7 mouse cellular contexts compared by ENCODE assay signal in genomic region chr4:147442649-147443553, GRCm38 (mm10). TPM values are rescaled to one million over a fixed set of nuclear protein-coding genes. Genes with fewer than 3 reads are reported as not detected.
A peak's percentile ranks its signal among the peaks of the same experiment; 100 is the strongest.
DNase-seq lines count a peak whose midpoint lies in the region; ATAC-seq and TF ChIP-seq lines count a peak whose summit lies in the region.
"Not testable (repeated sequence)": the region's sequence is repeated elsewhere in the genome, so short reads cannot be mapped to it uniquely, and the experiment has no call there.

No protein-coding gene starts in this region.

- not testable (repeated sequence) for TF ChIP-seq CTCF in olfactory bulb, adult 2 months (IDR thresholded peaks at IDR 0.05; ENCODE audit: insufficient read depth, low read depth, low read length)

- not testable (repeated sequence) for H3K4me1 ChIP-seq in embryonic facial prominence, embryonic 12.5 days; hindbrain, embryonic 15.5 days (replicated peaks); olfactory bulb, adult 2 months (ENCODE audit: control insufficient read depth, insufficient read depth, low read length)

- ATAC-seq in embryonic facial prominence, embryonic 12.5 days (ENCODE audit: insufficient number of reproducible peaks, insufficient read depth, low FRiP score, low TSS enrichment) = peak; percentile 95
- peak; percentile 96 for ATAC-seq in hindbrain, embryonic 15.5 days (ENCODE audit: low FRiP score, low read depth)

- intact Hi-C loops in left cerebral cortex, postnatal 4 days (cut with DNase I) = not testable (repeated sequence)

- peak; percentile 39 for DNase-seq in brain, adult 2 months (ENCODE audit: low read depth, low spot score)
- peak; percentile 96 for DNase-seq in heart, adult 11 months
- peak; percentile 41 for DNase-seq in left cerebral cortex, postnatal 4 days
- DNase-seq in lung, postnatal 10 days = peak; percentile 52

- WGBS in embryonic facial prominence, embryonic 12.5 days = 7% methylated on average over 52 of the region's 52 CpGs
- 7% methylated on average over 52 of the region's 52 CpGs for WGBS in hindbrain, embryonic 15.5 days
- WGBS in olfactory bulb, adult 2 months = 10% methylated on average over 52 of the region's 52 CpGs

- H3K27me3 ChIP-seq in embryonic facial prominence, embryonic 12.5 days; hindbrain, embryonic 15.5 days: not testable (repeated sequence)

- not testable (repeated sequence) for H3K9me3 ChIP-seq in embryonic facial prominence, embryonic 12.5 days; hindbrain, embryonic 15.5 days

- TF ChIP-seq POLR2A in olfactory bulb, adult 2 months (IDR thresholded peaks at IDR 0.05; ENCODE audit: insufficient read depth, low read depth, low read length) = not testable (repeated sequence)

- peak overlapping the region; percentile 77 for H3K4me2 ChIP-seq in embryonic facial prominence, embryonic 12.5 days (replicated peaks)
- peak overlapping the region; percentile 69 for H3K4me2 ChIP-seq in hindbrain, embryonic 15.5 days

- H3K9ac ChIP-seq in embryonic facial prominence, embryonic 12.5 days = peak overlapping the region; percentile 74
- H3K9ac ChIP-seq in hindbrain, embryonic 15.5 days = peak overlapping the region; percentile 55

- peak overlapping the region; percentile 63; the same call in 1 of the 2 replicates for H3K27ac ChIP-seq in embryonic facial prominence, embryonic 12.5 days
- H3K27ac ChIP-seq in hindbrain, embryonic 15.5 days (replicated peaks) = peak overlapping the region; percentile 32
- 0 out of 2 replicates have a peak overlapping the region, but pooled peaks have one; percentile 20 for H3K27ac ChIP-seq in olfactory bulb, adult 2 months (ENCODE audit: insufficient read depth, low read depth, low read length)

- peak overlapping the region; percentile 46 for H3K4me3 ChIP-seq in embryonic facial prominence, embryonic 12.5 days
- H3K4me3 ChIP-seq in hindbrain, embryonic 15.5 days = peak overlapping the region; percentile 49
- H3K4me3 ChIP-seq in olfactory bulb, adult 2 months (ENCODE audit: insufficient read depth, low read depth, low read length) = peak overlapping the region; percentile 58

- H3K36me3 ChIP-seq in embryonic facial prominence, embryonic 12.5 days; hindbrain, embryonic 15.5 days: not testable (repeated sequence)

RNA-seq across cellular contexts. Expression of gene Zfp982, which starts 49.3 kb away (rescaled TPM):
- 9.8 and 11.3 TPM in 2 replicates for polyA plus RNA-seq in embryonic facial prominence, embryonic 12.5 days (2016; fragmentation: Nextera tagmentation; extraction: Ambion mirVana)
- polyA plus RNA-seq in hindbrain, embryonic 15.5 days (2015; fragmentation: Nextera tagmentation; extraction: Ambion mirVana) = 3.9 and 5.0 TPM in 2 replicates
- total RNA-seq in left cerebral cortex, postnatal 4 days (2021) = 1 to 10 TPM; 5.6 to 6.8 TPM
- not detected in 2 replicates for polyA plus RNA-seq in olfactory bulb, adult 2 months (2012; ENCODE audit: insufficient read depth, insufficient read length, low replicate concordance, missing spikeins)

Comparison
In these comparisons a context has a peak if more than half of its experiments do, and no peak if none do; other contexts are left out.
1. Peak in every context shown above with its lines: DNase-seq, ATAC-seq, H3K4me3 ChIP-seq and H3K27ac ChIP-seq.
2. DNase-seq: peak in every context shown above with its lines; median percentile 96 in heart, adult 11 months; 52 in lung, postnatal 10 days; 41 in left cerebral cortex, postnatal 4 days; 39 in brain, adult 2 months.